Comparison of ENCODE assay signal across 8 mouse cellular contexts in genomic region chr9:107770374-107771290, GRCm38 (mm10). TPM values are rescaled to one million over a fixed set of nuclear protein-coding genes. Genes with fewer than 3 reads are reported as not detected.
A peak's percentile ranks its signal among the peaks of the same experiment; 100 is the strongest.
DNase-seq lines count a peak whose midpoint lies in the region; ATAC-seq lines count a peak whose summit lies in the region.

TSS of gene Rbm5 (minus strand) at chr9:107770996.

- peak; percentile 100 for ATAC-seq in heart, embryonic 13.5 days (ENCODE audit: extremely low read depth, insufficient number of reproducible peaks, low FRiP score, low TSS enrichment)
- ATAC-seq in liver, embryonic 12.5 days, result peak; percentile 100
- ATAC-seq in stomach, embryonic 15.5 days (ENCODE audit: insufficient read depth, low FRiP score, low read depth), result peak; percentile 100

- peaks cover 70% of the 10 kb centered on the region for H3K36me3 ChIP-seq in heart, embryonic 13.5 days
- H3K36me3 ChIP-seq in liver, embryonic 12.5 days, result peaks cover 69% of the 10 kb centered on the region
- H3K36me3 ChIP-seq in stomach, embryonic 15.5 days, result peaks cover 40% of the 10 kb centered on the region

- H3K9ac ChIP-seq in heart, embryonic 13.5 days, result peak within 1 kb of the TSS; percentile 100
- H3K9ac ChIP-seq in liver, embryonic 12.5 days, result peak within 1 kb of the TSS; percentile 99
- H3K9ac ChIP-seq in stomach, embryonic 15.5 days, result peak within 1 kb of the TSS; percentile 96

- H3K4me3 ChIP-seq in brown adipose tissue, adult 24 weeks (ENCODE audit: insufficient read depth, low read depth, low read length), result peak within 1 kb of the TSS; percentile 100
- H3K4me3 ChIP-seq in heart, embryonic 13.5 days, result peak within 1 kb of the TSS; percentile 99
- H3K4me3 ChIP-seq in liver, embryonic 12.5 days, result peak within 1 kb of the TSS; percentile 100
- H3K4me3 ChIP-seq in stomach, embryonic 15.5 days (replicated peaks), result peak within 1 kb of the TSS; percentile 95

- DNase-seq in CD4-positive, CD25-positive, alpha-beta regulatory T cell, adult 2 months (ENCODE audit: low read depth, low spot score), result peak; percentile 98
- DNase-seq in fat pad, adult 2 months (ENCODE audit: extremely low read depth, low read depth, low spot score), result peak; percentile 33
- DNase-seq in kidney, postnatal 10 days, result peak; percentile 96
- DNase-seq in natural killer cell, adult 2 months (ENCODE audit: low spot score in 2 of 2), result peak; percentile 91 to 93

- no peaks in the 10 kb centered on the region for H3K27me3 ChIP-seq in heart, embryonic 13.5 days (replicated peaks)
- no peaks in the 10 kb centered on the region for H3K27me3 ChIP-seq in liver, embryonic 12.5 days (replicated peaks)
- H3K27me3 ChIP-seq in stomach, embryonic 15.5 days (replicated peaks), result no peaks in the 10 kb centered on the region

- no peaks in the 10 kb centered on the region for H3K4me1 ChIP-seq in brown adipose tissue, adult 24 weeks (ENCODE audit: control insufficient read depth, insufficient read depth, insufficient read length, low read length)
- peaks cover 21% of the 10 kb centered on the region for H3K4me1 ChIP-seq in heart, embryonic 13.5 days
- peaks cover 28% of the 10 kb centered on the region for H3K4me1 ChIP-seq in liver, embryonic 12.5 days
- H3K4me1 ChIP-seq in stomach, embryonic 15.5 days, result peaks cover 14% of the 10 kb centered on the region; the same call in 1 of the 2 replicates

- H3K4me2 ChIP-seq in heart, embryonic 13.5 days, result peak within 1 kb of the TSS; percentile 72
- peak within 1 kb of the TSS; percentile 79 for H3K4me2 ChIP-seq in liver, embryonic 12.5 days
- H3K4me2 ChIP-seq in stomach, embryonic 15.5 days, result peak within 1 kb of the TSS; percentile 53

- H3K27ac ChIP-seq in brown adipose tissue, adult 24 weeks (replicated peaks; ENCODE audit: low read depth, low read length), result peak within 1 kb of the TSS; percentile 99
- peak within 1 kb of the TSS; percentile 95 for H3K27ac ChIP-seq in heart, embryonic 13.5 days (replicated peaks)
- H3K27ac ChIP-seq in liver, embryonic 12.5 days, result peak within 1 kb of the TSS; percentile 96
- H3K27ac ChIP-seq in stomach, embryonic 15.5 days, result peak within 1 kb of the TSS; percentile 73

- no peaks in the 10 kb centered on the region for H3K9me3 ChIP-seq in heart, embryonic 13.5 days
- H3K9me3 ChIP-seq in liver, embryonic 12.5 days (replicated peaks), result no peaks in the 10 kb centered on the region
- no peaks in the 10 kb centered on the region for H3K9me3 ChIP-seq in stomach, embryonic 15.5 days

- WGBS in heart, embryonic 13.5 days, result under 1% methylated on average over 60 of the region's 60 CpGs
- under 1% methylated on average over 60 of the region's 60 CpGs for WGBS in liver, embryonic 12.5 days (ENCODE audit: insufficient replicate concordance)
- under 1% methylated on average over 60 of the region's 60 CpGs for WGBS in stomach, embryonic 15.5 days

RNA-seq across cellular contexts. Expression of gene Rbm5, which starts in this region (rescaled TPM):
- polyA plus RNA-seq in brown adipose tissue, adult 24 weeks (2012; ENCODE audit: insufficient read depth, insufficient read length, missing spikeins), result 37.4 and 47.2 TPM in 2 replicates
- polyA plus RNA-seq in heart, embryonic 13.5 days (2015; fragmentation: Nextera tagmentation; extraction: Ambion mirVana), result 121 and 125 TPM in 2 replicates
- 84.3 and 88.6 TPM in 2 replicates for polyA plus RNA-seq in liver, embryonic 12.5 days (2016; fragmentation: Nextera tagmentation; extraction: Ambion mirVana)
- 182 and 185 TPM in 2 replicates for polyA plus RNA-seq in stomach, embryonic 15.5 days (2015; fragmentation: Nextera tagmentation; extraction: Ambion mirVana)

Comparison
In these comparisons a context has a peak if more than half of its experiments do, and no peak if none do; other contexts are left out.
1. Peak in every context shown above with its lines: DNase-seq, ATAC-seq, H3K4me3 ChIP-seq and H3K27ac ChIP-seq.
2. DNase-seq: peak in every context shown above with its lines; median percentile 98 in CD4-positive, CD25-positive, alpha-beta regulatory T cell, adult 2 months; 96 in kidney, postnatal 10 days; 92 in natural killer cell, adult 2 months; 33 in fat pad, adult 2 months.